Mouse (Mus musculus): ENCODE data around the gene Phf21a.

DNA sequence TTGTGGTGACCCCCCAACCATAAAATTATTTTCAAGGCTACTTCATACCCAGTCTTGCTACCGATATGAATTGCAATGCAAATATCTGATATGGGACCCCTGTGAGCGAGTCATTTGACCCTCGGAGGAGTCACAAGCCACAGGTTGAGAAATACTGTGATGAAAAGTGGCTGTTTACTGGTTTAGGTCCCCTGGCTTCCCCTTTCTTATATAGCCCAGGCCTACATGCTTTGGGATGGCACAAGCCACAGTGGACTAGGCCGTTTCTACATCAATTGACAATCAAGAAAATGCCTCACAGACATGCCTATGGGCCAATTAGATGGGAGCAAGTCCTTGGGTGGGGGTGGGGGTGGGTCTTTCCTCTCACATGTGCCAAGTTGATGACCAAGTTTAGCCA lies 80.3 kb downstream of the Phf21a start:
- TF ChIP-seq CTCF (IDR thresholded peaks at IDR 0.05; ENCODE audit: borderline replicate concordance, extremely low read depth, insufficient read depth, insufficient read length) (no peak), POLR2A (IDR thresholded peaks at IDR 0.05; ENCODE audit: borderline replicate concordance, extremely low read depth, insufficient read depth, insufficient read length, poor library complexity, severe bottlenecking) (no peak)
